In the genomic region with DNA sequence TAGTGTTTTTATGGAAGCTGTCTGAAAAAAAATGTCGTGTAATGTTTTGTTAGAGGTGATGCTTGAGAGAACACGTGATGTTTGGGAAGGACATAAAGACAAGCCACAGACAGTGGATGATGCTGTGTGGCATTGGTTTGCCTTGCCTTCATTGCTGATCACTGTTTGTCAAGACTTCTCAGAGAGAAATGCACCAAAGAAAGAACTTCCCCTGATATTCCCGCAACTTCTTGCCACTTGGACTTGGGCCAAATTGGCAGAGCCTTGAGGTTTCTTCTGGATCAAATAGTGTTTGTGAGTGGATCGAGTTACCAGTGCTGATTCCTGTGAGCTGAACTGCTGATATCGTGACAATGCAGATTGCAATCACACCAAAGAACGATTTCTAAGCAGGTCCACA, we compare ENCODE assay signal across 22 mouse cellular contexts.
"Had no signal": no experiment of that assay in that cellular context is flagged by ENCODE, and none has a peak within 500 bp of the region (broad histone marks: within the 10 kb centered on the region; RNA-seq: fewer than 3 reads in every experiment).

No protein-coding gene starts in this region.

- H3K27ac ChIP-seq: hindbrain, embryonic 10.5 days; hindbrain, embryonic 12.5 days; hindbrain, embryonic 14.5 days; layer of hippocampus, adult 2 months; left cerebral cortex, adult 2 months; limb, embryonic 10.5 days; limb, embryonic 12.5 days; liver, embryonic 12.5 days; liver, embryonic 14.5 days had no signal

- H3K4me3 ChIP-seq: heart, embryonic 12.5 days; hindbrain, embryonic 10.5 days; hindbrain, embryonic 12.5 days; layer of hippocampus, adult 2 months; left cerebral cortex, adult 2 months; limb, embryonic 10.5 days; limb, embryonic 12.5 days; liver, embryonic 12.5 days had no signal

- H3K9ac ChIP-seq: heart, embryonic 12.5 days; hindbrain, embryonic 12.5 days; hindbrain, embryonic 14.5 days; limb, embryonic 12.5 days; liver, embryonic 12.5 days; liver, embryonic 14.5 days had no signal

- H3K9me3 ChIP-seq: limb, embryonic 10.5 days; liver, embryonic 12.5 days had no signal

- H3K4me1 ChIP-seq: heart, embryonic 12.5 days; hindbrain, embryonic 10.5 days; hindbrain, embryonic 12.5 days; limb, embryonic 10.5 days; limb, embryonic 12.5 days; liver, embryonic 12.5 days had no signal

- DNase-seq: gastrocnemius, postnatal 14 days; heart, postnatal 10 days; heart, postnatal 4 days; kidney, adult 18-20 months; kidney, adult 8-10 months; kidney, postnatal 10 days; kidney, postnatal 25 days; kidney, postnatal 4 days; liver had no signal

- H3K4me2 ChIP-seq: heart, embryonic 12.5 days; hindbrain, embryonic 12.5 days; hindbrain, embryonic 14.5 days; limb, embryonic 12.5 days; liver, embryonic 12.5 days had no signal

- H3K36me3 ChIP-seq: heart, embryonic 12.5 days; hindbrain, embryonic 10.5 days; hindbrain, embryonic 12.5 days; limb, embryonic 10.5 days; limb, embryonic 12.5 days; liver, embryonic 12.5 days had no signal

- ATAC-seq: hindbrain, embryonic 16.5 days; inflammation-experienced regulatory T-cells, adult 6 months; intestine, postnatal 0 days; liver, embryonic 12.5 days had no signal
